ENCODE assay signal across 40 mouse cellular contexts in genomic region chr9:43191561-43191960, GRCm38 (mm10). TPM values are rescaled to one million over a fixed set of nuclear protein-coding genes. Genes with fewer than 3 reads are reported as not detected.
"Had no signal": no experiment of that assay in that cellular context is flagged by ENCODE, and none has a peak within 500 bp of the region (broad histone marks: within the 10 kb centered on the region; RNA-seq: fewer than 3 reads in every experiment).

No protein-coding gene starts in this region.

- H3K9ac ChIP-seq: limb, embryonic 12.5 days; limb, embryonic 13.5 days; limb, embryonic 15.5 days; liver, embryonic 12.5 days; liver, embryonic 13.5 days; liver, embryonic 14.5 days; liver, embryonic 15.5 days; liver, postnatal 0 days; lung, embryonic 14.5 days; lung, embryonic 15.5 days; midbrain, embryonic 12.5 days; midbrain, embryonic 13.5 days; neural tube, embryonic 12.5 days had no signal

- H3K9me3 ChIP-seq: limb, embryonic 10.5 days; limb, embryonic 12.5 days; limb, embryonic 13.5 days; limb, embryonic 15.5 days; liver, embryonic 12.5 days; liver, embryonic 13.5 days; liver, embryonic 15.5 days; lung, embryonic 15.5 days; megakaryocyte, embryonic 14.5 days; midbrain, embryonic 10.5 days; midbrain, embryonic 12.5 days; midbrain, embryonic 13.5 days; neural tube, embryonic 12.5 days had no signal

- H3K4me3 ChIP-seq: limb, embryonic 10.5 days; limb, embryonic 12.5 days; limb, embryonic 13.5 days; limb, embryonic 15.5 days; liver, embryonic 12.5 days; liver, embryonic 13.5 days; liver, embryonic 15.5 days; lung, embryonic 15.5 days; megakaryocyte, embryonic 14.5 days; midbrain, embryonic 10.5 days; midbrain, embryonic 12.5 days; midbrain, embryonic 13.5 days; myocyte; neural tube, embryonic 12.5 days had no signal

- H3K4me2 ChIP-seq: limb, embryonic 12.5 days; limb, embryonic 13.5 days; limb, embryonic 15.5 days; liver, embryonic 11.5 days; liver, embryonic 12.5 days; liver, embryonic 13.5 days; liver, embryonic 15.5 days; lung, embryonic 14.5 days; lung, embryonic 15.5 days; midbrain, embryonic 11.5 days; midbrain, embryonic 12.5 days; midbrain, embryonic 13.5 days; neural tube, embryonic 12.5 days had no signal

- H3K4me1 ChIP-seq: liver, embryonic 12.5 days; liver, embryonic 13.5 days; liver, embryonic 15.5 days; lung, embryonic 15.5 days; megakaryocyte, embryonic 14.5 days had no signal

- DNase-seq: left cerebral cortex, postnatal 4 days; liver; liver, embryonic 13.5 days; liver, postnatal 0 days; lung, adult 18-20 months; lung, adult 2 months; lung, embryonic 14.5 days; lung, postnatal 10 days; lung, postnatal 14 days; lung, postnatal 36 days; lung, postnatal 4 days; midbrain, embryonic 14.5 days had no signal

- H3K36me3 ChIP-seq: limb, embryonic 10.5 days; limb, embryonic 12.5 days; limb, embryonic 13.5 days; limb, embryonic 15.5 days; liver, embryonic 12.5 days; liver, embryonic 13.5 days; liver, embryonic 15.5 days; lung, embryonic 15.5 days; midbrain, embryonic 10.5 days; midbrain, embryonic 12.5 days; midbrain, embryonic 13.5 days; neural tube, embryonic 12.5 days had no signal

- ATAC-seq: liver, embryonic 12.5 days; liver, postnatal 0 days; lung, postnatal 0 days; midbrain, embryonic 13.5 days; midbrain, embryonic 16.5 days had no signal

- H3K27me3 ChIP-seq: limb, embryonic 13.5 days; limb, embryonic 15.5 days; neural tube, embryonic 12.5 days had no signal

- H3K27ac ChIP-seq: limb, embryonic 10.5 days; limb, embryonic 12.5 days; limb, embryonic 13.5 days; limb, embryonic 15.5 days; liver, embryonic 12.5 days; liver, embryonic 13.5 days; liver, embryonic 14.5 days; liver, embryonic 15.5 days; lung, embryonic 15.5 days; macrophage; midbrain, embryonic 10.5 days; midbrain, embryonic 12.5 days; midbrain, embryonic 13.5 days; neural tube, embryonic 12.5 days had no signal

RNA-seq across cellular contexts. Expression of gene Pou2f3, which starts 18.6 kb away (rescaled TPM):
- total RNA-seq: left cerebral cortex, postnatal 10 days; left cerebral cortex, postnatal 14 days; left cerebral cortex, postnatal 4 days; liver, adult 2 months; megakaryocyte, adult 5-6 weeks; megakaryocyte-erythroid progenitor cell, adult 5-6 weeks; monocyte, adult 5-6 weeks had no signal
- polyA plus RNA-seq: limb, embryonic 11.5 days; limb, embryonic 12.5 days; liver, adult 2 months; liver, embryonic 11.5 days; liver, embryonic 12.5 days; liver, embryonic 13.5 days; liver, embryonic 14.5 days; liver, embryonic 15.5 days; macrophage; midbrain, embryonic 10.5 days; midbrain, embryonic 11.5 days; midbrain, embryonic 12.5 days; midbrain, embryonic 14.5 days; midbrain, embryonic 16.5 days; midbrain, postnatal 0 days; myocyte; neural tube, embryonic 11.5 days; neural tube, embryonic 12.5 days had no signal
